Mouse (Mus musculus) layer of hippocampus, adult 9-10 months (tissue): ENCODE results near the gene Dbf4.

Experiments used
- DNase-seq: peaks from one replicate; pipeline ENCODE4 v3.0.0; 2022; ENCODE audit warnings: low spot score

The Dbf4 gene

DNA sequence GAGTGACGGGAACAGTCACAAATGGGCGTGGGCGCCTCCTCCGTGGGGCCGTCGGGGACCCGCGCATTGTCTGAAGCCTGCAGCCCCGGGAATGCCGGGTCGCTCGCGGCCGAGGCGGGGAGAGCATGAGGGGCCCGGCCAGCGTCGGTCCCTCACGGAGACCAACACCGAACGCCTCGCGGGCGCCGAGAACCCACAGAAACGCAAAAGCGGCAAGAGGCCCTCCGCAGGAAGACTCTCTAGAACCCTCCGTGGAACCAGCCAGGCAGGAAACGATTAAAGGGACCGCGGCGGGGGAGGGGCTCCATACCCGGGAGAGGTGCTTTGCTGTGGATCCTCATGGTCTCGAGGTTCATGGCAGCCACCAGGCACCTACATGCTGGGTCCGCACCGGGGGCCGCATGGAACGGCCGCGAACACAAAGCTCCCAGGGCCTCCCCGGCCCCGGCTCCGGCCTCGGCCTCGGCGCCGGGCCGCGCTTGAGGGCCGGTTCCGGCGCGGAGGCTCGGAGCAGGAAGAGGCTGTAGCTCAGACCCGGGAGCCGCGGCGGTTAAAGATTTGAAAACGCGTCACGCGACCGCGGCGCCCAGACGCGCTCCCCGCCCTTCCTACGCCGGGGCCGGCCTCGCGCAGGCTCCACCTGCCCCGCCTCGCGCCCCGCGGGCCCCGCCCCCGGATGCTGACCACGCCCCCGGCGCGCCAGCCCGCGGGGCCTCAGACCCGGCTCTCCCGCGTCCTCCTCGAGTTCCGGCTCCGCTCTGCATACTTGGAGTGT, at the start of gene Dbf4, which contains the start of gene Slc25a40:
Dbf4 (minus strand) TSS at position 560 of the 775 bp plus-strand sequence.
Slc25a40 (plus strand) TSS at position 694 of the 775 bp plus-strand sequence.
- peak; percentile 48 for DNase-seq

DNA sequence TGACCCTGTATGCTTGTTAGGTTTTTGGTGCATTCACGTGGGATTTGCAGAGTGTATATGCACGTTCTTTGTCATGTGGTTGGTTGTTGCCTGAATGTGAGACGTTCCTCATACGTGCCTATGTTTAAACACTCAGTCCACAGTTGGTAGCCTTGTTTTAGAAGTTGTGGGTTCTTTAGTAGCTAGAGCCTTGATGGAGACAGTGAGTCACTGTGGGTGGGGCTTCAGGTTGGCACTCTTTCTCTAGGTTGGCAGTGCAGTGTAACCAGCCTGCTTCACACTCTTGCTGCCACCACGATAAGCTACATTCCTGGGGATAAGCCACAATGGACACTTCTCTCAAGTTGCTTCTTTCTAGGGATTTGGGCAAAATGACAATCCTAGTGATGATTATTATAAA, 34.0 kb upstream of the Dbf4 start:
- DNase-seq: no peak

- DNase-seq: no peak
Observed at GRCm38 (mm10) chr5:8455565-8455964, 33.0 kb upstream of the Dbf4 start.

DNA sequence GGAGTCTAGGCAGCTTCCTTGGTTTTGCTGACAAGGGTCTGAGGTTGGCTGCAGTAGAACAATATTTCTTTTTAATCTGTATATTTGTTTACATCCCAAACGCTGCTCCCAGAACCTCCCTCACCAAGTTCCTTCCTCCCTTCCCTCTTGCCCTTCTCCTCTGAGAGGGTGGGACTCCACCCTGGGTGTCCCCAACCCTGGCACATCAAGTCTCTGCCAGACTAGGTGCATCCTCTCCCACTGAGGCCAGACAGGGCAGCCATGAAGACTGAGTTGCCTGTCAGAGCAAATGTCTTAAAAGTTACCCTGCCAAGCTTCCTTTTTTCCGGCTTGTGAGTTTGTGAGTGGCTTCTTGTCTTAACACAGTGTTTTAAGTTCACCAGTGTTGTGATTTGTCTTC, 16.6 kb upstream of the Dbf4 start:
- DNase-seq: no peak

GRCm38 (mm10) chr5:8437481-8438156, 15.1 kb upstream of the Dbf4 start:
- DNase-seq: no peak

GRCm38 (mm10) chr5:8425899-8426298, 3.4 kb upstream of the Dbf4 start:
- DNase-seq: no peak

GRCm38 (mm10) chr5:8424116-8424515, 1.6 kb upstream of the Dbf4 start:
- DNase-seq: no peak

- DNase-seq: no peak
Observed at GRCm38 (mm10) chr5:8422932-8423928, 714 bp upstream of the Dbf4 start.

- no peak for DNase-seq
Observed at GRCm38 (mm10) chr5:8421424-8421823, 1.1 kb downstream of the Dbf4 start.

DNA sequence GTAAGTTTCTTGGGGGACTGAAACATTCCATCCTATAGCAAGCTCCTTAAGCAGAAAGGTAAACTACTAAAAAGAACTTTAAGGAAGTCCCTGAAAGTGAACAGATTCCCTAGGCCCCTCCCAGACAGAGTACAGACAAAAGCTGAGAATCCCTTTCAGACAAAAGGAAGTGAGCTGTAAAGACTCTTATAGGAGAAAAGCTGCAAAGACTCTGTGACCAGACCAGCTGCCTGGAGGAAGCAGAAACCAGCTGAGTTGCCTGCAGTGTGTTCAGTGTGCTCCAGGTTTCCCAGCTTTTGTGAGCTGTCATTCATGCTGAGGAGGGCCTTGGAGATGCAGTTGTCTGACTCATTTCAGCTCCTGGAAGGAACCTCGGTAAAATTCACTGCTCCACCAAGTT, 5.1 kb downstream of the Dbf4 start:
- DNase-seq: no peak

GRCm38 (mm10) chr5:8416683-8417413, 5.7 kb downstream of the Dbf4 start:
- no peak for DNase-seq

- DNase-seq: no peak
Observed at GRCm38 (mm10) chr5:8408746-8409145, 13.8 kb downstream of the Dbf4 start.

GRCm38 (mm10) chr5:8397587-8398249, 24.8 kb downstream of the Dbf4 start:
- DNase-seq: no peak

GRCm38 (mm10) chr5:8393891-8394583, 28.5 kb downstream of the Dbf4 start:
- DNase-seq: no peak

GRCm38 (mm10) chr5:8374297-8374906, 48.1 kb downstream of the Dbf4 start:
- no peak for DNase-seq

GRCm38 (mm10) chr5:8373415-8373814, 49.1 kb downstream of the Dbf4 start:
- no peak for DNase-seq

DNA sequence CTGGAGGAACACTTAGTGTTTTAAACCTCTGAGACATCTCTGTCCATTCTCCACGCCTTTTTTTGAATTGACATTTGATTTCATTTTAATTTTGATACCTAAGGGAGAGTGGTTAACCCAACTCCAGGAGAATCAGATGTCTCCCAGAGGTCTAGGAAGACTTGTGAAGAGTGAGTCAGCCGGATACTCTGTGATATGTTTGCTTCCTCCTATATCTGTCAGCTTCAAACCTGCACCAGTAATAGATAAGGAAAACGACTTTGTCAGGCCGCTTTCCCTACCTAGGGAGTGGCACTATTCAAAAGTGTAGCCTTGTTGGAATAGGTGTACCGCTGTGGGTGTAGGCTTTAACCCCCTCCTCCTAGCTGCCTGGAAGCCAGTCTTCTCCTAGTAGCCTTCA, 53.7 kb downstream of the Dbf4 start:
- no peak for DNase-seq

- DNase-seq: no peak
Observed at GRCm38 (mm10) chr5:8368328-8368692, 54.2 kb downstream of the Dbf4 start.

- DNase-seq: peak; percentile 71
Observed at GRCm38 (mm10) chr5:8367614-8368327, 54.7 kb downstream of the Dbf4 start, which contains the start of gene Adam22. TSS of gene Adam22 (minus strand) at chr5:8368160.
